Mouse (Mus musculus) heart, embryonic 15.5 days (tissue): ENCODE measurements at regions not wholly inside any gene's neighbourhood (a gene's known extent, or its start where the extent isn't known, plus 50 kb on each side); places are given as distances from the start of the nearest gene placed in this dataset.

Source experiments
- ATAC-seq: fragments of 200-750 bp; cut with Nextera tagmentation; replicated peaks from 2 replicates; pipeline ENCODE4 v1.8.0; 2017; ENCODE audit warnings: low read depth, moderate TSS enrichment; ENCODE audit not compliant: insufficient number of reproducible peaks, insufficient read depth, low FRiP score
- H3K27ac ChIP-seq: fragments of 300-500 bp; sonication (generic); 2 replicates; pipeline ENCODE4 v1.5.1; 2015; ENCODE audit warnings: mild to moderate bottlenecking, inconsistent platforms
- H3K27me3 ChIP-seq: fragments of 300-500 bp; sonication (generic); 2 replicates; pipeline ENCODE4 v1.6.1; 2015; ENCODE audit warnings: inconsistent platforms
- H3K36me3 ChIP-seq: fragments of 300-500 bp; sonication (generic); 2 replicates; pipeline ENCODE4 v1.6.1; 2015; ENCODE audit warnings: mild to moderate bottlenecking, inconsistent platforms
- H3K4me1 ChIP-seq: fragments of 300-500 bp; sonication (generic); replicated peaks from 2 replicates; pipeline ENCODE4 v1.6.1; 2015; ENCODE audit warnings: inconsistent platforms
- H3K4me2 ChIP-seq: fragments of 300-500 bp; sonication (generic); 2 replicates; pipeline ENCODE4 v1.6.1; 2015; ENCODE audit warnings: inconsistent platforms, mild to moderate bottlenecking, moderate library complexity
- H3K4me3 ChIP-seq: fragments of 300-500 bp; sonication (generic); 2 replicates; pipeline ENCODE4 v1.5.1; 2015; ENCODE audit warnings: mild to moderate bottlenecking, inconsistent platforms
- H3K9ac ChIP-seq: fragments of 300-500 bp; sonication (generic); 2 replicates; pipeline ENCODE4 v1.6.1; 2015; ENCODE audit warnings: mild to moderate bottlenecking, inconsistent platforms
- H3K9me3 ChIP-seq: fragments of 300-500 bp; sonication (generic); replicated peaks from 2 replicates; pipeline ENCODE4 v1.6.1; 2016; ENCODE audit warnings: inconsistent platforms
- WGBS: fragments of 180-500 bp; shearing (Covaris S2); methylation state at CpG from one replicate; pipeline ENCODE4 v1.1.7; 2015; ENCODE audit warnings: mixed read lengths; 5-methylcytosine and 5-hydroxymethylcytosine counted together

DNA sequence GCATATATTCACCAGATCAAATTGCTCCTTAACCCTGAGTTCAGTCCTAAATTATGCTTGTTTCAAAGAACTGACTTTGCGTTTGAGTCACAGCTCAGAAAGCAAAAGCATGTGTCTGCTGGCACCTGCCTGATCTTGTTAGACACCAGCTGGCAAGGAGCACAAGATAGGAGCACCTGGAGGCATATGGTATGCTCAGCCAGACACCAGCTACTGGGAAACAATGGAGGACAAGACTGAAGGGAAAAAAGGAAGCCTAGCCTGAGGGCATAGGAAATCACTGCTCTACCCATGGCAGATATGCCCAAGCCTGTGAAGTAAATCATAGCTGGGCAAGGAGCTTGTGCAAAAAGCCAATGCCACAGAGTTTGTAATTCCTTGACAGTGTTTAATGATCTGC, 66.4 kb upstream of the Itgb1 start:
- Histone ChIP-seq H3K4me2 (no peak overlapping the region), H3K27ac (no peak overlapping the region), H3K4me3 (no peak overlapping the region), H3K36me3 (no peaks in the 10 kb centered on the region), H3K9me3 (no peaks in the 10 kb centered on the region), H3K27me3 (no peaks in the 10 kb centered on the region), H3K9ac (no peak overlapping the region), H3K4me1 (no peaks in the 10 kb centered on the region)
- 68% methylated on average over 1 of the region's 1 CpGs for WGBS
- ATAC-seq = no peak
